Mouse (Mus musculus) ES-E14 (cell line): ENCODE data around the gene Sycn. TPM values are rescaled to one million over a fixed set of nuclear protein-coding genes. Genes with fewer than 3 reads are reported as not detected.

Experiments used
- DNase-seq: peaks from one replicate; pipeline ENCODE4 v3.0.0-alpha.2; 2013; ENCODE audit warnings: low read depth, low spot score
- H3K27ac ChIP-seq: 2 replicates; pipeline ENCODE4 v1.5.1; 2012; ENCODE audit warnings: low read depth, mild to moderate bottlenecking, low read length, moderate library complexity, mixed read lengths; ENCODE audit not compliant: poor library complexity, insufficient read depth, severe bottlenecking
- H3K36me3 ChIP-seq: 2 replicates; pipeline ENCODE4 v1.6.1; 2012; ENCODE audit warnings: mild to moderate bottlenecking, low read length, moderate library complexity, mixed read lengths; ENCODE audit not compliant: control insufficient read depth, poor library complexity, insufficient read depth, severe bottlenecking
- H3K4me1 ChIP-seq, 2 experiments: fragments of 150-350 bp in 1 of 2; sonication (generic) in 1 of 2; 2 replicates each; pipeline ENCODE4 v1.6.1; 2012; ENCODE audit warnings: low read length in 2 of 2, mild to moderate bottlenecking in 1 of 2, mixed read lengths in 1 of 2; ENCODE audit not compliant: control insufficient read depth in 2 of 2, insufficient read depth in 2 of 2, poor library complexity in 1 of 2
- H3K4me3 ChIP-seq, 2 experiments: fragments of 150-350 bp in 1 of 2; sonication (generic) in 1 of 2; 2 replicates each; pipeline ENCODE4 v1.5.1; 2012; ENCODE audit warnings: low read length in 2 of 2, low read depth in 1 of 2, mild to moderate bottlenecking in 1 of 2, mixed read lengths in 1 of 2; ENCODE audit not compliant: insufficient read depth in 1 of 2, poor library complexity in 1 of 2, severe bottlenecking in 1 of 2
- H3K9ac ChIP-seq: 2 replicates; pipeline ENCODE4 v1.6.1; 2012; ENCODE audit warnings: low read depth, mild to moderate bottlenecking, low read length, mixed read lengths; ENCODE audit not compliant: poor library complexity, insufficient read depth, severe bottlenecking
- H3K9me3 ChIP-seq: fragments of 150-350 bp; sonication (generic); 2 replicates; pipeline ENCODE4 v1.6.1; 2012; ENCODE audit warnings: low read depth, mild to moderate bottlenecking, low read length; ENCODE audit not compliant: control insufficient read depth, insufficient read depth
- CHD2 ChIP-seq: IDR thresholded peaks from 2 replicates; pipeline ENCODE4 v1.6.1; 2014; ENCODE audit warnings: mild to moderate bottlenecking, low read depth, low read length, inconsistent platforms
- HCFC1 ChIP-seq: IDR thresholded peaks from 2 replicates; pipeline ENCODE4 v1.6.1; 2012; ENCODE audit warnings: low read length, inconsistent platforms, borderline replicate concordance; ENCODE audit not compliant: insufficient read depth
- MAFK ChIP-seq: IDR thresholded peaks from 2 replicates; pipeline ENCODE4 v1.6.1; 2014; ENCODE audit warnings: mild to moderate bottlenecking, low read depth, low read length, inconsistent platforms; ENCODE audit not compliant: insufficient read depth
- ZC3H11A ChIP-seq: IDR thresholded peaks from 2 replicates; pipeline ENCODE4 v1.6.1; 2012; ENCODE audit warnings: low read depth, mild to moderate bottlenecking, inconsistent platforms, low read length, borderline replicate concordance
- ZNF384 ChIP-seq: IDR thresholded peaks from 2 replicates; pipeline ENCODE4 v1.6.1; 2012; ENCODE audit warnings: low read depth, low read length, inconsistent platforms
- in situ Hi-C, 2 experiments: fragments of 600-800 bp; cut with MboI; formaldehyde crosslinking; loops; one replicate each; pipeline ENCODE4 v1.15.1; 2025; ENCODE audit warnings: low sequenced_read_pairs in 2 of 2, inconsistent platforms in 1 of 2; ENCODE audit not compliant: unreplicated experiment in 2 of 2
- total RNA-seq: library from RNA; depleted of rRNA; stranded (reverse); fragments of 300-350 nt; gene quantifications from 2 replicates; pipeline ENCODE4 v1.2.3, GENCODE M21; 2012

The Sycn gene
- total RNA-seq, 1 experiment = not detected

- Histone ChIP-seq H3K9ac (no peak overlapping the region), H3K4me1 (peaks cover 29 to 68% of the 10 kb centered on the region in 2 experiments; a peak in 3 of 4 replicates), H3K36me3 (peaks cover 7% of the 10 kb centered on the region; the same call in 1 of the 2 replicates), H3K27ac (no peak overlapping the region), H3K9me3 (no peaks in the 10 kb centered on the region), H3K4me3 (no peak overlapping the region)
- no peak for TF ChIP-seq HCFC1
- no peak for TF ChIP-seq CHD2
- TF ChIP-seq ZNF384 = no peak
- TF ChIP-seq ZC3H11A = no peak
- no peak for TF ChIP-seq MAFK
- no peak for DNase-seq
- in situ Hi-C loops = no loop called here
These were observed 35.7 kb downstream of the Sycn start for GRCm38 (mm10) chr7:28576271-28576914.

GRCm38 (mm10) chr7:28577826-28578542, 37.3 kb downstream of the Sycn start:
- TF ChIP-seq MAFK = no peak
- no peak for TF ChIP-seq HCFC1
- TF ChIP-seq ZC3H11A = no peak
- TF ChIP-seq ZNF384 = no peak
- TF ChIP-seq CHD2 = no peak
- Histone ChIP-seq H3K4me3 (peak overlapping the region; percentile 2 to 11; a peak in 2 of 4 replicates), H3K9ac (no peak overlapping the region), H3K36me3 (peaks cover 7% of the 10 kb centered on the region; the same call in 1 of the 2 replicates), H3K4me1 (peaks cover 18 to 62% of the 10 kb centered on the region in 2 experiments; a peak in 3 of 4 replicates), H3K27ac (peak overlapping the region; percentile 72; the same call in 1 of the 2 replicates), H3K9me3 (no peaks in the 10 kb centered on the region)
- in situ Hi-C loops = no loop called here
- no peak for DNase-seq

GRCm38 (mm10) chr7:28578543-28579053, 37.9 kb downstream of the Sycn start:
- TF ChIP-seq ZC3H11A (no peak), ZNF384 (no peak), HCFC1 (no peak), MAFK (peak; percentile 78), CHD2 (0 out of 2 replicates have a peak, but pooled peaks have one; percentile 22)
- Histone ChIP-seq H3K4me1 (peaks cover 17 to 58% of the 10 kb centered on the region in 2 experiments; a peak in 3 of 4 replicates), H3K27ac (peak overlapping the region; percentile 72)

GRCm38 (mm10) chr7:28579826-28580225, 39.1 kb downstream of the Sycn start:
- no peak overlapping the region for H3K9ac ChIP-seq
- no peak for DNase-seq
- in situ Hi-C loops = no loop called here
- H3K9me3 ChIP-seq = no peaks in the 10 kb centered on the region
- no peak overlapping the region for H3K4me3 ChIP-seq
- peaks cover 19 to 55% of the 10 kb centered on the region in 2 experiments; a peak in 3 of 4 replicates for H3K4me1 ChIP-seq
- H3K27ac ChIP-seq = no peak overlapping the region
- peaks cover 4% of the 10 kb centered on the region; the same call in 1 of the 2 replicates for H3K36me3 ChIP-seq
- TF ChIP-seq MAFK (no peak), HCFC1 (no peak), ZC3H11A (no peak), ZNF384 (no peak), CHD2 (no peak)

More at GRCm38 (mm10) chr7:28578543-28579053, 37.9 kb downstream of the Sycn start:
- peak; percentile 79 for DNase-seq
- in situ Hi-C loops = no loop called here
- no peaks in the 10 kb centered on the region for H3K9me3 ChIP-seq
- no peak overlapping the region for H3K9ac ChIP-seq
- peak overlapping the region; percentile 2 to 23; a peak in 2 of 4 replicates for H3K4me3 ChIP-seq
- peaks cover 7% of the 10 kb centered on the region; the same call in 1 of the 2 replicates for H3K36me3 ChIP-seq
